Mouse (Mus musculus) kidney, adult 2 months (tissue): ENCODE data around the gene Zfp618.

ENCODE experiments used
- CTCF ChIP-seq: fragments of 200-500 bp; conservative IDR thresholded peaks from 2 replicates; pipeline ENCODE4 v1.5.1; 2011; ENCODE audit warnings: low read depth, mild to moderate bottlenecking, control low read depth, low read length, moderate library complexity, mixed read lengths; ENCODE audit not compliant: insufficient read depth, insufficient read length
- POLR2A ChIP-seq: fragments of 200-500 bp; IDR thresholded peaks from one replicate; pipeline ENCODE4 v1.6.1; 2011; ENCODE audit warnings: low read depth, low read length, control low read depth

DNA sequence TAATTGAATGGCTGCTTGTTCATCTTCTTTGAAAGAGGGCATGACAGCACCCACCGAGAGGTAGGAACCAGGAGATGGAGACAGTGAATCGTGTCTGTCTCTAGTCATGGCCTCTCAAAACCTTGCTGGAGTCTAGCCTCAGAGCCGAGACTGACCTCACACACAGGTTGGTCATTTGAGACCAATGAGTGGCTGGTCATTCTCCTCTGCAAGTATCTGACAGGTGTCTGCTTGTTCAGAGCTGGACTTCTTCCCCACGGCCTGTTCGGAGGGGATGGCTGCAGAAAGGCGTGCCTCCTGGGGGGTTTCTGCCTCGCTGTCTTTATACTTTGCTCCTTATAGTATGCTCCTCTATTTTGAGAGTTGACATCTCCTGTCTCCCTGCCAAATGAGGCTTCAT is 70.6 kb downstream of the Zfp618 start:
- TF ChIP-seq POLR2A, result no peak
- TF ChIP-seq CTCF, result no peak
